Mouse (Mus musculus) liver, embryonic 14.5 days (tissue): ENCODE measurements around the gene Spata13.

Experiments
- CTCF ChIP-seq: IDR thresholded peaks from 2 replicates; pipeline ENCODE4 v1.5.1; 2016; ENCODE audit warnings: antibody characterized with exemption, low read depth, control low read depth
- EP300 ChIP-seq: IDR thresholded peaks from 2 replicates; pipeline ENCODE4 v1.6.1; 2016; ENCODE audit warnings: antibody characterized with exemption, low read depth

DNA sequence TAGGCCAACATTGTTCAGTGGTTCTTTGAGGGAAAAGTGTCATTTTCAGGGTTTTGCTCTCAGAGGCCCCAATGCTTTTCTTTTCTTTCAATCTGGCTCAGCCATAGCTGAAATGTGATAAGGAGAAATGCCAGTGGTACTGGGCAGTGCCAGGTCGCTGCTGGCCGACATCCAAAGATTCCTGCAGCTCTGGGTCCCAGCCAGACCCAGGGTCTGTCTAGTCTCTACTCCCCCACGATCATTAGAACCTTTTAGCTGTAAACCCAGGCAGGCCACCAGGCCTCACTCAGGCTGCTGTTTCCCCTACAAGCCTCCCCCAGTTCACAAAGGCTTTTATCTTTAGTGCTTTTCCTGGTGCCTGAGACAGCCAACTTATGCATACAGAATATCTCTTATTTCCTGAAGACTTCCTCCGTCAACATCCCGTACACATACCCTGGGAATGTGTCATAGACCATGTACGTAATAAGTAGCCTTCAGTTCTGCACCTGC is 107.7 kb downstream of the Spata13 start:
- no peak for TF ChIP-seq CTCF
- TF ChIP-seq EP300, result no peak
